Comparison of ENCODE assay signal across 8 mouse cellular contexts in genomic region chr1:75210136-75211087, GRCm38 (mm10). TPM values are rescaled to one million over a fixed set of nuclear protein-coding genes. Genes with fewer than 3 reads are reported as not detected.
A peak's percentile ranks its signal among the peaks of the same experiment; 100 is the strongest.
DNase-seq lines count a peak whose midpoint lies in the region; ATAC-seq and TF ChIP-seq lines count a peak whose summit lies in the region.

TSS of gene Glb1l (minus strand) at chr1:75210813.
TSS of gene Stk16 (plus strand) at chr1:75210838.

- peak within 1 kb of the TSS; percentile 82 for H3K4me2 ChIP-seq in embryonic facial prominence, embryonic 14.5 days (ENCODE audit: low read depth, low read length)
- H3K4me2 ChIP-seq in limb, embryonic 14.5 days (replicated peaks; ENCODE audit: low read depth, low read length, severe bottlenecking), result peak within 1 kb of the TSS; percentile 91
- H3K4me2 ChIP-seq in midbrain, postnatal 0 days (ENCODE audit: low read depth, low read length, poor library complexity, severe bottlenecking), result peak within 1 kb of the TSS; percentile 90

- H3K9me3 ChIP-seq in embryonic facial prominence, embryonic 14.5 days (ENCODE audit: control insufficient read depth, low read length), result no peaks in the 10 kb centered on the region
- no peaks in the 10 kb centered on the region for H3K9me3 ChIP-seq in limb, embryonic 14.5 days (ENCODE audit: control insufficient read depth, low read length)
- H3K9me3 ChIP-seq in midbrain, postnatal 0 days (ENCODE audit: low read length), result no peaks in the 10 kb centered on the region

- peak within 1 kb of the TSS; percentile 80 for H3K4me3 ChIP-seq in embryonic facial prominence, embryonic 14.5 days (ENCODE audit: low read depth, low read length)
- peak within 1 kb of the TSS; percentile 82 for H3K4me3 ChIP-seq in limb, embryonic 14.5 days (replicated peaks; ENCODE audit: low read length)
- peak within 1 kb of the TSS; percentile 77 for H3K4me3 ChIP-seq in midbrain, postnatal 0 days (ENCODE audit: low read depth, low read length)

- peak; percentile 95 for ATAC-seq in embryonic facial prominence, embryonic 14.5 days (ENCODE audit: low read depth)
- peak; percentile 94 for ATAC-seq in limb, embryonic 14.5 days (ENCODE audit: low FRiP score, low read depth)
- peak; percentile 91 for ATAC-seq in midbrain, postnatal 0 days (ENCODE audit: low FRiP score)

- H3K27me3 ChIP-seq in embryonic facial prominence, embryonic 14.5 days (replicated peaks; ENCODE audit: control insufficient read depth, insufficient read depth, low read length), result no peaks in the 10 kb centered on the region
- no peaks in the 10 kb centered on the region for H3K27me3 ChIP-seq in limb, embryonic 14.5 days (ENCODE audit: control insufficient read depth, insufficient read depth, low read length)
- H3K27me3 ChIP-seq in midbrain, postnatal 0 days (ENCODE audit: insufficient read depth, low read length), result no peaks in the 10 kb centered on the region

- no peak within 1 kb of the TSS for H3K27ac ChIP-seq in embryonic facial prominence, embryonic 14.5 days (replicated peaks; ENCODE audit: low read depth, low read length)
- peak within 1 kb of the TSS; percentile 15; the same call in 1 of the 2 replicates for H3K27ac ChIP-seq in limb, embryonic 14.5 days (replicated peaks; ENCODE audit: low read depth, low read length)
- peak within 1 kb of the TSS; percentile 70 for H3K27ac ChIP-seq in midbrain, postnatal 0 days (ENCODE audit: low read depth, low read length)

- no peak for TF ChIP-seq CTCF in midbrain, postnatal 0 days (IDR thresholded peaks at IDR 0.05)

- TF ChIP-seq POLR2A in limb, embryonic 14.5 days (IDR thresholded peaks at IDR 0.05; ENCODE audit: borderline replicate concordance, extremely low read depth, insufficient read depth, insufficient read length), result peak; percentile 86; the same call in 1 of the 2 replicates

- H3K4me1 ChIP-seq in embryonic facial prominence, embryonic 14.5 days (ENCODE audit: control insufficient read depth, insufficient read depth, low read length), result peaks cover 23% of the 10 kb centered on the region
- H3K4me1 ChIP-seq in limb, embryonic 14.5 days (ENCODE audit: control insufficient read depth, insufficient read depth, low read length), result peaks cover 25% of the 10 kb centered on the region
- H3K4me1 ChIP-seq in midbrain, postnatal 0 days (ENCODE audit: insufficient read depth, low read length), result peaks cover 19% of the 10 kb centered on the region

- peak; percentile 97 for DNase-seq in 3T3-L1 (ENCODE audit: low read depth, low spot score)
- DNase-seq in adrenal gland, postnatal 4 days (ENCODE audit: low spot score in 2 of 2), result peak; percentile 89 to 91
- DNase-seq in embryonic facial prominence, embryonic 14.5 days (ENCODE audit: low spot score), result peak; percentile 97
- DNase-seq in heart, adult 8-10 months (ENCODE audit: low spot score), result peak; percentile 97
- DNase-seq in kidney, adult 9 months, result peak; percentile 97
- DNase-seq in limb, embryonic 14.5 days (ENCODE audit: low spot score), result peak; percentile 95
- DNase-seq in midbrain, postnatal 0 days (ENCODE audit: low spot score), result peak; percentile 98
- DNase-seq in spleen, postnatal 14 days (ENCODE audit: low spot score in 2 of 2), result peak; percentile 91 to 98

- 6% methylated on average over 40 of the region's 42 CpGs for WGBS in embryonic facial prominence, embryonic 14.5 days
- WGBS in limb, embryonic 14.5 days, result 5% methylated on average over 42 of the region's 42 CpGs
- WGBS in midbrain, postnatal 0 days, result 5% methylated on average over 42 of the region's 42 CpGs

- H3K36me3 ChIP-seq in embryonic facial prominence, embryonic 14.5 days (ENCODE audit: control insufficient read depth, insufficient read depth, low read length), result peaks cover 33% of the 10 kb centered on the region
- H3K36me3 ChIP-seq in limb, embryonic 14.5 days (ENCODE audit: control insufficient read depth, insufficient read depth, low read length), result peaks cover 31% of the 10 kb centered on the region
- peaks cover 26% of the 10 kb centered on the region for H3K36me3 ChIP-seq in midbrain, postnatal 0 days (ENCODE audit: insufficient read depth, low read length)

- H3K9ac ChIP-seq in embryonic facial prominence, embryonic 14.5 days (ENCODE audit: low read depth, low read length), result peak within 1 kb of the TSS; percentile 94
- peak within 1 kb of the TSS; percentile 82 for H3K9ac ChIP-seq in limb, embryonic 14.5 days (ENCODE audit: low read depth, low read length, severe bottlenecking)
- H3K9ac ChIP-seq in midbrain, postnatal 0 days (replicated peaks; ENCODE audit: low read length, poor library complexity, severe bottlenecking), result peak within 1 kb of the TSS; percentile 80

RNA-seq across cellular contexts. Expression of gene Glb1l, which starts in this region (rescaled TPM):
- total RNA-seq in adrenal gland, postnatal 4 days (2021), result 10 to 100 TPM; 45.2 to 67.4 TPM
- polyA plus RNA-seq in embryonic facial prominence, embryonic 14.5 days (2014; fragmentation: Nextera tagmentation; extraction: Ambion mirVana), result 13.0 and 17.6 TPM in 2 replicates
- total RNA-seq in heart, adult 8-10 months (2022), result 1 to 10 TPM; 1.1 to 4.1 (median 2.3) TPM
- 41.4 and 46.0 TPM in 2 replicates for polyA plus RNA-seq in limb, embryonic 14.5 days (2012; rRNA removed)
- 17.7 and 18.2 TPM in 2 replicates for polyA plus RNA-seq in limb, embryonic 14.5 days (2014; fragmentation: Nextera tagmentation; extraction: Ambion mirVana)
- total RNA-seq in midbrain, postnatal 0 days (2014; rRNA removed), result 18.3 and 25.6 TPM in 2 replicates
- polyA plus RNA-seq in midbrain, postnatal 0 days (2015; fragmentation: Nextera tagmentation; extraction: Ambion mirVana), result 18.2 and 18.4 TPM in 2 replicates

RNA-seq across cellular contexts. Expression of gene Stk16, which starts in this region (rescaled TPM):
- total RNA-seq in adrenal gland, postnatal 4 days (2021), result 100 to 1,000 TPM in 1 of 2 experiments, 10 to 100 TPM in 1; 96.8 to 110 TPM
- polyA plus RNA-seq in embryonic facial prominence, embryonic 14.5 days (2014; fragmentation: Nextera tagmentation; extraction: Ambion mirVana), result 97.1 and 103 TPM in 2 replicates
- 10 to 100 TPM; 29.3 to 44.0 (median 36.4) TPM for total RNA-seq in heart, adult 8-10 months (2022)
- 245 and 269 TPM in 2 replicates for polyA plus RNA-seq in limb, embryonic 14.5 days (2012; rRNA removed)
- polyA plus RNA-seq in limb, embryonic 14.5 days (2014; fragmentation: Nextera tagmentation; extraction: Ambion mirVana), result 110 and 118 TPM in 2 replicates
- total RNA-seq in midbrain, postnatal 0 days (2014; rRNA removed), result 98.8 and 130 TPM in 2 replicates
- 111 and 113 TPM in 2 replicates for polyA plus RNA-seq in midbrain, postnatal 0 days (2015; fragmentation: Nextera tagmentation; extraction: Ambion mirVana)
